Mouse (Mus musculus) intestine, postnatal 0 days (tissue): Measurements from ENCODE around the gene Rnf151. TPM values are rescaled to one million over a fixed set of nuclear protein-coding genes. Genes with fewer than 3 reads are reported as not detected.
"Not testable (repeated sequence)": the region's sequence is repeated elsewhere in the genome, so short reads cannot be mapped to it uniquely, and the experiment has no call there.

ENCODE experiments used
- ATAC-seq: fragments of 200-750 bp; cut with Nextera tagmentation; 2 replicates; pipeline ENCODE4 v1.8.0; 2017; ENCODE audit warnings: mild to moderate bottlenecking, moderate TSS enrichment, moderate library complexity
- H3K27ac ChIP-seq: fragments of 300-500 bp; sonication (generic); 2 replicates; pipeline ENCODE4 v1.5.1; 2014; ENCODE audit warnings: mild to moderate bottlenecking, low read depth, low read length, moderate library complexity
- H3K27me3 ChIP-seq: fragments of 300-500 bp; sonication (generic); replicated peaks from 2 replicates; pipeline ENCODE4 v1.6.1; 2014; ENCODE audit warnings: low read length, mixed read lengths; ENCODE audit not compliant: control insufficient read depth, insufficient read depth
- H3K36me3 ChIP-seq: fragments of 300-500 bp; sonication (generic); 2 replicates; pipeline ENCODE4 v1.6.1; 2014; ENCODE audit warnings: mild to moderate bottlenecking, moderate library complexity; ENCODE audit not compliant: control insufficient read depth, insufficient read depth
- H3K4me1 ChIP-seq: fragments of 300-500 bp; sonication (generic); replicated peaks from 2 replicates; pipeline ENCODE4 v1.6.1; 2014; ENCODE audit warnings: antibody characterized with exemption, low read length, mixed read lengths; ENCODE audit not compliant: control insufficient read depth, insufficient read depth
- H3K4me2 ChIP-seq: fragments of 300-500 bp; sonication (generic); replicated peaks from 2 replicates; pipeline ENCODE4 v1.6.1; 2014; ENCODE audit warnings: low read depth, mild to moderate bottlenecking, moderate library complexity
- H3K4me3 ChIP-seq: fragments of 300-500 bp; sonication (generic); 2 replicates; pipeline ENCODE4 v1.5.1; 2014; ENCODE audit warnings: low read depth, low read length
- H3K9ac ChIP-seq: fragments of 300-500 bp; sonication (generic); 2 replicates; pipeline ENCODE4 v1.6.1; 2014; ENCODE audit warnings: mild to moderate bottlenecking, low read depth, low read length
- H3K9me3 ChIP-seq: fragments of 300-500 bp; sonication (generic); 2 replicates; pipeline ENCODE4 v1.6.1; 2016; ENCODE audit warnings: mixed run types; ENCODE audit not compliant: control insufficient read depth
- CTCF ChIP-seq: sonication (generic); IDR thresholded peaks from 2 replicates; pipeline ENCODE4 v1.5.1; 2016; ENCODE audit warnings: low read depth, mild to moderate bottlenecking, control low read depth, antibody characterized with exemption, moderate library complexity
- WGBS: fragments of 180-500 bp; shearing (Covaris S2); extraction: QIAGEN DNeasy Blood & Tissue Kit; methylation state at CpG from one replicate; pipeline ENCODE4 v1.1.7; 2014; 5-methylcytosine and 5-hydroxymethylcytosine counted together
- polyA plus RNA-seq: library from polyadenylated mRNA; unstranded; fragments of >200 nt; fragmentation: Nextera tagmentation; extraction: Ambion mirVana; gene quantifications from 2 replicates; pipeline ENCODE4 v1.2.1, GENCODE M21; 2015

Rnf151 gene
- polyA plus RNA-seq, 1 experiment from 2014 or later, result not detected

DNA sequence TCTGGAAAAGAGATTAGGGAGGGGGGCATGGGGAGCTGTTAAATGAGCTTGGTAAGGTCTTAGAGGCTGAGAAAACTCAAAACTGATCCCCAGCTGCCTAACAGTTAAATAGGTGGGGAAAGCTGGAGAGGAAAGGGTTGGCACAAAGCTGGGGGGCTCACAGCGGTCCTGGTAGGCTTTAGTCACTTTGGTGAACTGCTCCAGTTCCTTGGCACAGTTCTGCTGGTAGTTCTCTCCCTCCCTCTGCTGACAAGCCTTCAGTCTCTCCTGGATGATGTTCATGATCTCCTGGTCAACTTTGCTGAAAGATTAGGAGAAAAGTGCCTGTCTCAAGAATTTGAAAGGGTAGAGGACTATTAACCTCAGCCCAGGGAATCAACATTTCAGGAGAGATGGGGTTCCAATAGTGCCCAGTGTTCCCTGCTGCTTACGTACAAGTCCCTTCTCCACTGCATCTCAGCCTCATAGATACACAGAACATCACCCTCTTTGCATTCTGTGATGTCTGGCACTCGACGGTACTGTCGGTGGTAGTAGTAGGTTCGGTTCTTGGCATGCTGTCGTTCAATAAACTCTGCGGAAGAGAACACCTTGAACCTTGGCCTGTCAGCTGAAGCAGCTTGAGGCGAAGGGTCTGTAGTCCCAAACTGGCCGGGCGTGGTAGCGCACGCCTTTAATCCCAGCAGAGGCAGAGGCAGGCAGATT is 4.5 kb upstream of the Rnf151 start:
- H3K4me2 ChIP-seq, result peak overlapping the region; percentile 82
- H3K9ac ChIP-seq, result peak overlapping the region; percentile 5; the same call in 1 of the 2 replicates
- peaks cover 11% of the 10 kb centered on the region for H3K36me3 ChIP-seq
- H3K4me1 ChIP-seq, result 0 out of 2 replicates have a peak, but pooled peaks cover 3% of the 10 kb centered on the region
- TF ChIP-seq CTCF, result no peak
- H3K27ac ChIP-seq, result peak overlapping the region; percentile 28; the same call in 1 of the 2 replicates
- ATAC-seq, result no peak
- WGBS, result 20% methylated on average over 13 of the region's 13 CpGs
- H3K4me3 ChIP-seq, result 0 out of 2 replicates have a peak overlapping the region, but pooled peaks have one; percentile 7
- no peaks in the 10 kb centered on the region for H3K9me3 ChIP-seq
- no peaks in the 10 kb centered on the region; the same call in 1 of the 2 replicates for H3K27me3 ChIP-seq

DNA sequence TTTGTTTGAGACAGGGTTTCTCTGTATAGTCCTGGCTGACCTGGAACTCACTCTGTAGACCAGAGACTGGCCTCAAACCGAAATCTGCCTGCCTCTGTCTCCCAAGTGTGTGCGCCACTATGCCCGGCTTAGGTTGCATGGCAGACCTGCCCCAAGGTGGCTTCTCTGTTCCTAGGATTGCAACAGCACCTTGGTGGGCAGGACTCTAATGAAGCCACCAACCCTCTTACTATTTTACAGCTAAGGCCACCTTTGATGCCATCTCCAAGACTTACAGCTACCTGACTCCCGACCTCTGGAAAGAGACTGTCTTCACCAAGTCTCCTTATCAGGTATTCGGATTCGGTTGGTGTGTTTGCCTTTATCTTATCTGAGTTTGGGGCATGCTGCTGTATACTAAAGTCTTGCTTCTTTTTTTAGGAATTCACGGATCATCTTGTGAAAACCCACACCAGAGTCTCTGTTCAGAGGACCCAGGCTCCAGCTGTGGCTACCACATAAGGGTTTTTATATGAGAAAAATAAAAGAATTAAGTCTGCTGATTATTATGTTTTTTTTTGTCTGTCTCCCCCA is 3.6 kb upstream of the Rnf151 start:
- H3K9me3 ChIP-seq, ATAC-seq, H3K27ac ChIP-seq, H3K27me3 ChIP-seq, H3K4me1 ChIP-seq: not testable (repeated sequence)
- peak overlapping the region; percentile 40 for H3K9ac ChIP-seq
- H3K36me3 ChIP-seq, result peaks cover 11% of the 10 kb centered on the region
- peak overlapping the region; percentile 67 for H3K4me2 ChIP-seq
- WGBS, result 32% methylated on average over 7 of the region's 7 CpGs
- peak overlapping the region; percentile 82 for H3K4me3 ChIP-seq

DNA sequence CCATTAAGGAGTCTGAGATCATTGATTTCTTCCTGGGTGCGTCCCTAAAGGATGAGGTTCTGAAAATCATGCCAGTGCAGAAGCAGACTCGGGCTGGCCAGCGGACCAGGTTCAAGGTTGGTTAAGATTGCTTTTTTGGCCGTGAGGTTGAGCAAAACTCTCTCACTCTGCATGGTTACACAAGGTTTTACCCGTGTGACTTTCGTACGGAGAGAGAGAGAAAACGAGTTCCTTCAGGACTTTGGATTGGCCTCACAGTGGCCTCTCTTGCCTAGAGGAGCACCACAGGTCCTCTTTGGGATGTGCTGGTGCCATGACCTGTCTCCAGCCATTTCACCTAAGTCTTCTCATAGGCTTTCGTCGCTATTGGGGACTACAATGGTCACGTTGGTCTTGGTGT is 2.8 kb upstream of the Rnf151 start:
- not testable (repeated sequence) for H3K9me3 ChIP-seq, ATAC-seq, H3K27me3 ChIP-seq, H3K4me1 ChIP-seq
- H3K36me3 ChIP-seq, result peaks cover 15% of the 10 kb centered on the region
- WGBS, result under 1% methylated on average over 11 of the region's 11 CpGs
- peak overlapping the region; percentile 67 for H3K4me2 ChIP-seq
- peak overlapping the region; percentile 85 for H3K9ac ChIP-seq
- H3K4me3 ChIP-seq, result peak overlapping the region; percentile 82
- H3K27ac ChIP-seq, result peak overlapping the region; percentile 81

DNA sequence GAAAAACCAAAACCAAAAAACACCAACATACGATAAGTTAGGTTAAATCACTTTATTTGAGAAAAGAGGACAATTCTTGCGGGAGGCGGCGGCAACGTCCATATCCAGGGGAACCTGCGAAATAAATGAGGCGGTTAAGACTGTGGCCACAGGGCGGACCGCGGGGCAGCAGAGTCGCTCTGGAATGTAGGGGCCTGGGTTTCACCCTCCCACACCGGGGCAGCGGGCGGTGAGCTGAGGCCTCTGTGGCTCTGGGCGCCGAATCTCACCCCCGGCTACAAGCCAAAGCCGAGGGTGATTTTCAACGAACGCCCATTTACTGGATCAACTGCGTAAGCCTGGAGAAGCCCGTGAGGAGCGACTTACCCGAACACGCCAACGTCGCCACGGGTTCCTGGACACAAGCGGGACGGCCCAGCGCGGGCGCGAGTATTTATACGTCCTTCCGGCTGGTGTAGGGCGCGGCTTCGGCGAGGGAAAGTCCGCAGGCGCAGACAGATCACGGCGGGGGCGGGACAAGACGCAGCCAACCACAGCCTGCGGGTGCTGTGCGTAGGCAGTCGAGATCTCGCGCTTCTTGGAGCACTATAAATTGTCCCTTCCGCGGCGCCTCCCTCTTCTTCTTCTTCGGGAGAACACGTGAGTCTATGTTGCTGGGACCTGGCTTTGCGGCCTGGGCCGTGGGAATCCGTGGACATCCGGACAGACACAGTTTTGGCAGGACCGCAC is 1.8 kb upstream of the Rnf151 start:
- Histone ChIP-seq H3K27ac (peak overlapping the region; percentile 81), H3K9me3 (no peaks in the 10 kb centered on the region), H3K4me1 (0 out of 2 replicates have a peak, but pooled peaks cover 3% of the 10 kb centered on the region), H3K9ac (peak overlapping the region; percentile 85), H3K36me3 (peaks cover 15% of the 10 kb centered on the region), H3K4me3 (peak overlapping the region; percentile 82), H3K4me2 (peak overlapping the region; percentile 67), H3K27me3 (no peaks in the 10 kb centered on the region)
- WGBS, result under 1% methylated on average over 61 of the region's 61 CpGs
- TF ChIP-seq CTCF, result peak; percentile 8; the same call in 1 of the 2 replicates
- ATAC-seq, result peak; percentile 96

DNA sequence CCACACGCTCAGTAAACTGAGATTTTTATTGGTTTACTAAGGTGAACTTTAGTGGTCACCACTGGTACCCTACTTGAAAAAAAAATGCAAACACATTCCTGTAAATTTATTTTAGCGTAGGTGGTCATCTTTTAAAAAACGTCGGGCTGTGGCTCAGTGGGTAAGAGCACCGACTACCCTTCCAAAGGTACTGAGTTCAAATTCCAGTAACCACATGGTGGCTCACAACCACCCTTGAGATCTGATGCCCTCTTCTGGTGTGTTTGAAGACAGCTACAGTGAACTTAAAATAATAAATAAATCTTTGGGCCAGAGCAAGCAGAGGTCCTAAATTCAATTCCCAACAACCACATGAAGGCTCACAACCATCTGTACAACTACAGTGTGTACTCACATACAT is 1.1 kb upstream of the Rnf151 start:
- H3K27ac ChIP-seq, H3K4me1 ChIP-seq, H3K9me3 ChIP-seq, ATAC-seq, H3K27me3 ChIP-seq: not testable (repeated sequence)
- Histone ChIP-seq H3K4me2 (peak overlapping the region; percentile 67), H3K9ac (peak overlapping the region; percentile 85), H3K36me3 (peaks cover 15% of the 10 kb centered on the region), H3K4me3 (peak overlapping the region; percentile 82)
- WGBS, result 49% methylated on average over 5 of the region's 5 CpGs
- TF ChIP-seq CTCF, result peak; percentile 49

DNA sequence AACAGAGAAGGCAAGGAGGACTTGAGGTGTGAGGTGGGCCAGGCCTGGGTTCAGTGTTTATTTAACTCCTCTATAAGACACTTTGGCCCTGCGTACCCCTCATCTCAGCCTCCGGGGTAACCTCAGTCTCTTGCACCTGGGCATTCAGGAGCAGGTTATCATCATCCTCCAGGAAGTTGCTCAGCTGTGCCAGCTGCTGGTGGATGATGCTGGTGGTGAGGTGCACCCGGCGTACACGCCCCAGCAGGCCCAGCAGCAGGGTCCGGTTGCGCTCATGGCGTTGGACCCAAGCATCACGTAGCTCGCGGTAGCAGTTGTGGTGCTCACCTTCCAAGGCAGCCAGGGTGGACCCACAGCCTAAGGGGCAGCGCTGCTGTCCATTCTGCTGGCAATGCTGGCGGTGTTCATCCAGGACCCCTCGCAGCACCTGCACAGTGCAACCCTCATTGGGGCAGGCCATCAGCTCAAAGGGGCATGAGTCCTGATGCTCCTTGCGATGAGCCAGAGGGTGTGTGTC is 1.6 kb downstream of the Rnf151 start:
- no peak overlapping the region for H3K4me2 ChIP-seq
- peaks cover 5% of the 10 kb centered on the region; the same call in 1 of the 2 replicates for H3K36me3 ChIP-seq
- H3K4me3 ChIP-seq, result no peak overlapping the region
- ATAC-seq, result no peak
- no peaks in the 10 kb centered on the region for H3K9me3 ChIP-seq
- no peak for TF ChIP-seq CTCF
- H3K27ac ChIP-seq, result no peak overlapping the region
- H3K4me1 ChIP-seq, result no peaks in the 10 kb centered on the region
- no peaks in the 10 kb centered on the region for H3K27me3 ChIP-seq
- no peak overlapping the region for H3K9ac ChIP-seq
- 92% methylated on average over 15 of the region's 15 CpGs for WGBS
